Mouse (Mus musculus): ENCODE measurements at regions not wholly inside any gene's neighbourhood (a gene's known extent, or its start where the extent isn't known, plus 50 kb on each side); places are given as distances from the start of the nearest gene placed in this dataset.

- ATAC-seq (replicated peaks; ENCODE audit: poor library complexity), result no peak
These were observed 318.4 kb upstream of the Myo3a start for GRCm38 (mm10) chr2:21908813-21909480.

GRCm38 (mm10) chr2:21909481-21909966, 317.8 kb upstream of the Myo3a start:
- ATAC-seq (replicated peaks; ENCODE audit: poor library complexity), result peak; percentile 99

GRCm38 (mm10) chr2:21917804-21918690, 309.3 kb upstream of the Myo3a start:
- ATAC-seq (replicated peaks; ENCODE audit: poor library complexity), result peak; percentile 48; the same call in 1 of the 2 replicates

- no peak for ATAC-seq (replicated peaks; ENCODE audit: poor library complexity)
These were observed 308.2 kb upstream of the Myo3a start for GRCm38 (mm10) chr2:21919091-21919490.

- 0 out of 2 replicates have a peak, but pooled peaks have one; percentile 44 for ATAC-seq (replicated peaks; ENCODE audit: poor library complexity)
These were observed 299.6 kb upstream of the Myo3a start for GRCm38 (mm10) chr2:21927656-21928055.

GRCm38 (mm10) chr2:21939993-21940392, 287.3 kb upstream of the Myo3a start:
- no peak for ATAC-seq (replicated peaks; ENCODE audit: poor library complexity)

- peak; percentile 87 for ATAC-seq (replicated peaks; ENCODE audit: poor library complexity)
These were observed 286.4 kb upstream of the Myo3a start for GRCm38 (mm10) chr2:21940797-21941487.

- no peak for ATAC-seq (replicated peaks; ENCODE audit: poor library complexity)
These were observed 285.8 kb upstream of the Myo3a start for GRCm38 (mm10) chr2:21941488-21942000.

GRCm38 (mm10) chr2:21943676-21944075, 283.6 kb upstream of the Myo3a start:
- peak; percentile 90 for ATAC-seq (replicated peaks; ENCODE audit: poor library complexity)

GRCm38 (mm10) chr2:21946484-21946883, 280.8 kb upstream of the Myo3a start:
- ATAC-seq (replicated peaks; ENCODE audit: poor library complexity), result no peak

GRCm38 (mm10) chr2:21951279-21951678, 276.0 kb upstream of the Myo3a start:
- no peak for ATAC-seq (replicated peaks; ENCODE audit: poor library complexity)

GRCm38 (mm10) chr2:21956112-21956963, 271.0 kb upstream of the Myo3a start:
- ATAC-seq (replicated peaks; ENCODE audit: poor library complexity), result no peak

- ATAC-seq (replicated peaks; ENCODE audit: poor library complexity), result peak; percentile 98
These were observed 268.9 kb upstream of the Myo3a start for GRCm38 (mm10) chr2:21958365-21958764.

- no peak for ATAC-seq (replicated peaks; ENCODE audit: poor library complexity)
These were observed 268.5 kb upstream of the Myo3a start for GRCm38 (mm10) chr2:21958802-21959201.

GRCm38 (mm10) chr2:21963343-21964026, 263.8 kb upstream of the Myo3a start:
- peak; percentile 26; the same call in 1 of the 2 replicates for ATAC-seq (replicated peaks; ENCODE audit: poor library complexity)

GRCm38 (mm10) chr2:21964027-21964605, 263.2 kb upstream of the Myo3a start:
- peak; percentile 97 for ATAC-seq (replicated peaks; ENCODE audit: poor library complexity)

- peak; percentile 47 for ATAC-seq (replicated peaks; ENCODE audit: poor library complexity)
These were observed 256.4 kb upstream of the Myo3a start for GRCm38 (mm10) chr2:21970774-21971406.

GRCm38 (mm10) chr2:21974599-21974998, 252.7 kb upstream of the Myo3a start:
- ATAC-seq (replicated peaks; ENCODE audit: poor library complexity), result peak; percentile 80

- no peak for ATAC-seq (replicated peaks; ENCODE audit: poor library complexity)
These were observed 251.8 kb upstream of the Myo3a start for GRCm38 (mm10) chr2:21975547-21975946.
